Mouse (Mus musculus) cerebral cortex, adult 2 months (tissue): ENCODE results near the gene Msantd1.

Source experiments
- WGBS: fragments of 180-500 bp; shearing (Covaris S2); methylation state at CpG from one replicate; pipeline ENCODE4 v1.1.7; 2018; 5-methylcytosine and 5-hydroxymethylcytosine counted together

Msantd1 gene

DNA sequence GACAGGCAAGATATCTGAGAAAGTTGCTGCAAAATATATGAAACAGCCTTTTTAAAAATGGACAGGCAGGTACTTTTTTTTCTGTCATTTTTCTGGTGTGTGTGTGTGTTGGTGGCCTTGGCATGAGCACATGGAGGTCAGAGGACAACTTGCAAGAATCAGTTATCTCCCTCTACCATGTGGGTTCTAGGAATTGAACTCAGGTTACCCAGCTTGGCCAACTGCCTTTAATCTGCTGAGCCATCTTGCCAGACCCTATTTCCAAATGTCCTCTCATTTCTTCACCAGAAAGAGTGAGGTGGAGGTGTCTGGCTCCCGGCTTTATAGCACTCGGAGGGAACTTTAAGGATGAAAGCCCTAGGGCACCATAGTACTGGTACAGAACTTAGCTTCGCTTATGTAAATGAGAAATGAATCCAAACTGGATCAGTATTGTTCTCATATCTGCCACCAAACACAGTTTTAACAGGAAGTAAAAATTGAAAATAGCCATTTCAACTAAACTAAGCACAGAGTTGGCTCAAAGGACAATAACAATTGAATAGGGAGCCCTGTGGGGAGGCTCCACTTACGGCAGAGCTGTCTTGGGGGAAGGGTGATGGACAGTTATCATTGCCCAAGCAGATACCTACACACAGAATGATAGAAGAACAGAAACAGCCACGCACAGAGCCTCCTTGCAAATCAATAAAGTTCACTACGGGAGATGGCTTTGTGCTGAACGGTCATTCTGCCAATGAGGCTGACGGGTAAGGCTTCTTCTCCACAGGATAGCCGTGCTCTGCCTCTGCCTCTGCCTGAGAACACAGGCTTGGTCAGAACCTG lies 22.6 kb downstream of the Msantd1 start:
- WGBS = 81% methylated on average over 9 of the region's 9 CpGs

DNA sequence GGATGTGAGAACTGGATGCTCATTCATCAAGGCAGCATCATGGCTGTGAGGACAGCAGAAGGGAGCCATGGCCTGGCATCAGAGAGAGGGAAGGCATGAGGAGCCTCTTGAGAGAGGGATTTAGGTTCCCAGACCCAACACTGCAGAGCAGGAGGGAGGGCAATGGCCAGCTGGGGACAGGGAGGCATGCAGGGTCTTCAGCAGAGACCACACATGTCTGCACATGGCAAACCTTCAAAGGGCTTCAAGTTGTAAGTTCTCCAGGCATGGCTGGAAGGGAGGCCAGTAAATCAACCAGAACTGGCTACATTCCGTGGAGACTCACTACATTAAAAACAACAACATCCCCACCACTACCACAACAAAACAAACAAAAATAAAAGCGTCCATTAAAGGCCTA lies 23.3 kb downstream of the Msantd1 start:
- 70% methylated on average over 2 of the region's 2 CpGs for WGBS

DNA sequence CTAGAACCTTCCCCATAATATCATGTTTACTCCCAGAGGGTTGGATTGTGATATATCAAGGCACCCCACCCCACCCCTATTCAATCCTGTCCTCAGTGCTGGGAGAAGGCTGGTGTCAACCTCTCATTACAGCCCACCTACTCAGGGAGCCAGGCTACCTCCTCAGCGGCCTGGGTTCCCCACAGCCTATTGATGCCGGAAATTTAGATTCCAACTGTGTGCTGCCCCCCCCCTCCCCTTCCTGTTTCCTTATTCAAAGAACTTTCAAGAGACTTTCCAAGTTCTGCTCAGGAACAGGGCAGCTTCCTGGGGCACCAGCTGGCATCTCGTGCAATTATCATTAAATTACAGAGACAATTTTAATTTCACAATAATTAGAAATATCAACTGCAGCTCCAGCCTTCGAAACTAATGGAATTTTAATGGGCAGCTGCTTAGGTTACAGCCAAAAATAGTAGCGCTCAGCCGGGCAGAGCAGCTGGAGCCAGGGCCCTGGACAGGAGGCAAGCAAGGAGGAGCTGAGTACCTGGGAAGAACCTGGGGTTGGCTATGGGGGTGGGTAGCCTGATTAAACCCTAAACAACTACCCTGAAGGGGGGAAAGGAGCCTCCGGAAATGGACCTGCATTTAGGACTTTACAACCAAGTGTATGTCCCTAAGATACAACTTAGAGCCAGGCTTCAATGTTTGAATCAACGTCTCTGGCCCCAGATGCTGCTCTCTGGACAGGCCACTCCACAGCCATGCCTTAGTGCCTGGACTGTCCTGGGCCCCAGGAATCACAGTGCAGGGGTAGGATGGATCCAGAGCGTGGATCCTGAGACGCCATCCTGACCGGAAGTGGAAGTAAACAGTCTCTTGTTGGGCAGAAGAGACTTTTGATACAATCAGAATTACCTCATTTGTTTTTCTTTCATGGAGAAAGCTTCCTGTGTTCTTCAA lies 24.0 kb downstream of the Msantd1 start:
- 58% methylated on average over 11 of the region's 11 CpGs for WGBS

DNA sequence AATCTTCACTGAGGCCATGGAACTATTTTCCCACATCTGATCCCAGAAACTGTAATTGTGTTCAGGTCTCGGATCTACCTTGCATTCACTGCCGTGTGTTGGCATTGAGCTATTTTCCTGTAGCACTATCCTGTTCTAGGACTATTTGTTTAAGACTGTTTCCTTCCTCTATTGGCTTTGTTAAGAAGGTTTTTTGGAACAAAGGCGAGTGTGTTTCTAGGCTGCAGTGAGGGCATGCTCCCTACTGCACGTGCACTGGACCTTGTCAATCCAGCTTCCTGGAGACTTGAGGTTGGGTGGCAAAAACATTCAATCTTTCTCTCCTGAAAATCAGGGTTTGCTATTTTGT lies 24.6 kb downstream of the Msantd1 start:
- 63% methylated on average over 4 of the region's 4 CpGs for WGBS

DNA sequence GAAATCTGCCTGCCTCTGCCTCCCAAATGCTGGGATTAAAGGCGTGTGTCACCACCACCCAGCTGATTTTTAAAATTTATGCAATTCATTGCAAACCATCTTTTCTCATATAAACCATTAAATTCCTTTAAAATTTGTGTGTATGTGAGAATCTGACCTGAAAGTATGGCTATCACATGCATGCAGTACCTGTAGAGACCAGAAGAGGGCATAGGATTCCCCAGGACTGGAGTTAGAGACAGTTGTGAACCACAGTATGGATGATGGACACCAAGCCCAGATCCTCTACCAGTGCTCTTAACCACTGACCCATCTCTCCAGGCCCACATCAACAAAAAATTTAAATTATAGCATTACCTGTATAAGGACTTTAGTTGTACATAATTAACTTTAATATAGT lies 25.6 kb downstream of the Msantd1 start:
- 97% methylated on average over 1 of the region's 1 CpGs for WGBS

DNA sequence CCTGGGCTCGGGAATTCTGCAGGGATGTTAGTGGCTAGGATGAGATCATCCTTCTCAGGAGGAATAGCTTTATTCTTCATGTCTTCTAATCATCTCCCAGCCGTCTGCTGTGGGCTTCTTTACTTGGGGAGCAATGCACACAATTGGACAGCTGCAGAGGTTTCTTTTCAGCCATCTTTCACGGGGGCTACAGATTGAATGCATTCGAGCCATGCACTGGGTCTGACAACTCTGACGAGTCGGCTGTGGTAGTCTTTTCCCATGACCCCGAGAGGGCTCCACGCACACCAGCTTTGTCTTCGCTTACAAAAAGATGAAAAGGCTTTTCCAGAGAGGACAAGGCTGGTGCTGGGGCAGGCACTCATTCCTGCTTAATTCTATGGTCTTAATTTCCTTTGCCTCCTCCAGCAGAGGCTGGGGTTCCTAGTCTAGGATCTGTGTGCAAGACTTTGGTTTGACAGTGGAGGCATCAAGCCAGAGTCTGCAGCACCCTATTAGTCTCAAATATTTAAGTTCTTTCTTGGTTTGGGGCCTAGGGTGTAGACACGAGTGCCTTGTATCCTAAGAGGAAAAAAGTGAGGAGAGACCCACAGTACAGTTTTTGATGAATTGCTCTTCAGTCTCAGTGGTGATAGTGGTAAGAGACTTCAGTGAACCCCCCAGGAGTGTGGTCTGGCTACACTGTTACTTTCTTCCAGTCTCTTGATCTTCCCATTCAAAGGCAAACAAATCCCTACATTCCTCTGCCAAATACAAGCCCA lies 34.1 kb downstream of the Msantd1 start:
- WGBS = 58% methylated on average over 10 of the region's 10 CpGs

DNA sequence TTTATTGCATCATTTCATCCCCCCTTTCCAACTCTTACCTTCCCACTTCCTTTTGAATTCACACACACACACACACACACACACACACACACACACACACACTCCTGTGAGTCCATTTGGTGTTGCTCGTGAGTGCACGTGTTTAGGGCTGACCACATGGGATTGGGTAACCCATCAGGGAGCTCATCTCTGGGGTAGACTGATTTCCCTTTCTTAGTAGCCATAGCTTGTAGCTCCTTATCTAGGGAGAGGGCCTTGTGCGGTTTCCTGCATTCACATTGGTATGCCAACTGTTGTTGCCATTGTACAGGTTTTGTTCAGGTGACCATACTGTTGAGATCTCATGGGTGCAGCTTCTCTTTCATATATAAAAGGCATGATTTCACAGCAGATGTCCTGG lies 35.6 kb downstream of the Msantd1 start:
- 93% methylated on average over 3 of the region's 3 CpGs for WGBS

DNA sequence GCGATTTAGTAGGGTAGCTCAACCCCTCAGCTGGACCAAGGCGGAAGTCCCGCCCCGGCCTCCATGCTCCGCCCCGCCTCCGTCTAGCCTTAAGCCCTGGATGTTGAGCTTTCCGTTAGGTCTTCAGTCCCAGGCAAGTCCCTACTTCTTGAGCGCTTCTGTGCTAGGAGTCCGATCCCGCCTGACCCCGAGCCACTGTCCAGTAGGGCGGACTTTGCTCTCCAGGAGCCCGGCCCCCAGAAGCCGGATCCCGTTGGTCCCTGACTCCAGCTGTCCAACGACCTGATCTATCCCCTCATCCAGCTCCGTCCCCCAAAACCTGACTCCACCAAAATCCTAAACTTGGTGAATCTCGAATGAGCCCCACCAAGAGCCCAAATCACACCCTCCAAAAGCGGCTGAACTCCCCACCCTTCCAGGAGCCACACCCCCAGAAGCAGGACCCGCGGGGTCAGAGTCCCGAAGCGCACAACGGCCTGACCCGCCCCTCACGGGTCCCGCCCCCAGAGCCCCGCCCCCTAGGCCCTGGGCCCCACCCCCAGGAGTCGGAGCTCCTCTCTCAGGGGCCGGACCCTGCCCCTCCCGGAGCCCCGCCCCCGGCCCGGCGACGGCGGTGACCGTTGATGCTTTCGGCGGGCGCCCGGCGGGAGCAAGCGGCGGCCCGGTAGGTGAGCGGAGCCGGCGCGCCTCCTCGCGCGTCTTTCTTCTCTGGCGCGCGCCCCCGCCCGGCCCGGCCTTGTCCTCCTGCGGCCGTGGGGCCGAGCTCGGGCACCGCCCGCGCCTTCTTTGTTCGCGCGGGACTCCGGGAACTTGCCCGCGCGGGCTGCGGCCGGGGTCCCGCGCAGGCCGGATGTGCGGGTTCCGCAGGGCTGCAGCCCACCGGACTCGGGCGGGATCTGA lies 41.3 kb downstream of the Msantd1 start, which contains the start of gene Rgs12:
Rgs12 (plus strand) TSS at position 585 of the 900 bp plus-strand sequence.
- 2% methylated on average over 74 of the region's 84 CpGs for WGBS

DNA sequence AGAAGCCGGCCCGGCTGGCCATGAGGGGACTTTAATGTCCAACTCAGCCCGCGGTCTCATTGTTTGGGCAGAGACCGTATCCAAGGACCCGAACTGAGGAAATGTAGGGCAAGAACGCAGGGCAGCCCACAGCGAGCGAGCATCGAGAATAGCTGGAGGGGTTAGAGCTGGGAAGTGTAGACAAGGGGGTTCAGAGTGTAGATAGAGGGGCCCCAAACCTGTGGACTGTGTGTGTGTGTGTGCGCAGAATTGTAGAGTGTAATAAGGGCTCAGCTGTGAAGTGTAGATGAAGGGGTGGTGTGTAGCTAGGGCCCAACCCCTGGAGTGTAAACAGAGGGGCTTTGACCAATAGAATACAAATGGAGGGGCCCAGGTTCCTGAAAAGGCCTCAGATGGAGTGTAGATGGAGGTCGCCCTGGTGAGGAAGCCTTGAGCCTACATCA lies 42.0 kb downstream of the Msantd1 start:
- WGBS = 22% methylated on average over 12 of the region's 12 CpGs

DNA sequence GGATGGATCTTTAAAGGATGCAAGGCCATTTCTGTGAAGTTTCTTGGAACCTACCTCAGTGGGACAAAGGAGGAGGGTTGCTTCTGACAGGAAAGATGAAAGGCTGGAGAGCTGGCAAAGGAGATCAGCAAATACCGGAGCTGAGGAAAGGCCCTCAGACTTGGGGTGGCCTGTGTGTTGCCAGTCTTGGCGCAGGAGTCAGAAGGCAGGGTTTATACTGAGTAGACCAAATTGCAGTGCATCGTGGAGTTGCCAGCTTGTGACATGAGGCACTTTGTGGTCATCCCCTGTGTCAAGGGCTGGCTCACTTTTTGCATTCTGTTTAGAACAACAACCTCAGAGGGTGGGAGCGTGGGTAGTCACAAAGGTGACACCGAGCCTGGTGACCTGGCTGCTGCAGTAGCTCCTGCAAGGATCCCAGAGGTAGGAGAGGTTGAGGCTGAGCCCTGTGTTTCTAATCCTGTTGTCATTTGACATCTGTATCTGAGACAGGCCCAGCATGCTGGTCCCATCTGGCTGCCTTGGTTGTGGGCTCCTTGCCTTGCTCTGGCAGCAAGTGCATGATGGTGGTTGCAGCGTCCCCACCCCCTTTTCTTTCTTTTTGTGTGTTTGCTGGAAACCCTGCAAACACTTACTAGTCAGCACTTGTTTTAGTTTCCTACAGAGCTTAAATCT lies 42.8 kb downstream of the Msantd1 start:
- 74% methylated on average over 6 of the region's 6 CpGs for WGBS

DNA sequence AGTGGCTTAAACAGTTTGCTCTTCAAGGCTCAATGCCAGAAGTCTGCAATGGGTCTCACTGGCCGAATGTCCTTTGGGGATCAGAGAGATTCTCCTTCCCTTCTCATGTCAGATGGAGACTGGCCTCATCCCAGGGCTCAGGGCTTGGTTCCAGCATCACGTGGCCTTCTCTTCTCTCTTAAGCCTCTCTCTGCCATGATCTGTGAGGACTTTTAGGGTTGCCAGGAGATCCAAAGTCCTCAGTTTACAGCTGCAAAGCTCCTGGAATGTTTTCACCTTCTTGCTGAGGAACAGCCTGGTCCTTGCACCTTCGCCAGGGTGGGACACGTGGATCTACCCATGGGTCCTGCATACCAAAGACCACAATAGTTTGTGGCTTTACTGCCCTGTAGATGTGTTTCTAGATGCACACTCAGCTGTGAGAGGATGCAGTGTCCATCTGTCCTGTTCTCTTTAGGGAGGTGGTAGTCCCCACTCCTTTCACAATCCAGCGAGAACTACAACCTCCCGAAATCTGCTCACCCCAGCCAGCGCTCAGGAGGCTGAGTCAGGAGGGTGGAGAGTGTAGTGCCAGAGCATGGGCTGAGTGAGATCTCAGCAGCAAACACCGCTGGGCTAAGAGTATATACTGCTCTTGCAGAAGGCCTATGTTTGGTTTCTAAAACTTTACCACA lies 43.5 kb downstream of the Msantd1 start:
- 83% methylated on average over 8 of the region's 8 CpGs for WGBS

DNA sequence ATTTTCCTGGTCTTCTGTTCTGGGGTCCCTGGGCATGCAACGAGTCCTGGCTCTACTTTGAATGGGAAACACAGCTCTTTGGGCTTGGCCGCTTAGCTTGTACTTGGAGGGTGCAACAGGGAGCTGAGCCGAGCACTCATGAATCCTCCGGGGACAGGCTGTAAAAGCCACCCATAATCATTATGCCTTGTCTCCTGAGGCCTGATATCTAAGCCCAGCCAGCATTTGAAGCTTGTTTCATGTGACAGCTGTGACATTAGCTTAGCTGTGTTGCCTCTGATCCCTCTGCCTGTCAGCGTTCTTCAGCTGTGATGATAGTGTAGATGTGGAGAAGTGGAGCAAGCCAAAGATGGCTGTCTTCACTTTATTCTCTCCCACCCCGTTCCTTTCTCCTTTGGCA lies 46.7 kb downstream of the Msantd1 start:
- 74% methylated on average over 6 of the region's 6 CpGs for WGBS

DNA sequence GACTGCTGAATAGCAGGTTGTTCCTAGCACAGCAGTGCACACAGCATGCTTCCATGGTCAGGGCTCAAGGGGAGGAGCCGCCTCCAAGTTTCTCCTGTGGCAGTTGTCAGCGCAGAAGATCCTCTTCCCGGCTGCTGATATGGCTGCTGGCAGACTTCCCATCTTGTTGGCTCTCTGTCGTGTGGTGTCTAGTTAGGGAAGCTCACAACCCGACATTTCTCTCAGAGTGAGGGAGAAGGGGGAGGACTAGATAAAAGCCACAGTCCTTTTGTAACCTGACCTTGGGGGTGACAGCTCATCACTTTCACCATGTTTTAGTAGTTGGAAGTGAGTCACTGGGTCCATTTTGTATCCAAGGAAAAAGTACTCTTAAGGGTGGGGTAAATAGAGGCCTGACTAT lies 47.8 kb downstream of the Msantd1 start:
- WGBS = 37% methylated on average over 5 of the region's 5 CpGs

DNA sequence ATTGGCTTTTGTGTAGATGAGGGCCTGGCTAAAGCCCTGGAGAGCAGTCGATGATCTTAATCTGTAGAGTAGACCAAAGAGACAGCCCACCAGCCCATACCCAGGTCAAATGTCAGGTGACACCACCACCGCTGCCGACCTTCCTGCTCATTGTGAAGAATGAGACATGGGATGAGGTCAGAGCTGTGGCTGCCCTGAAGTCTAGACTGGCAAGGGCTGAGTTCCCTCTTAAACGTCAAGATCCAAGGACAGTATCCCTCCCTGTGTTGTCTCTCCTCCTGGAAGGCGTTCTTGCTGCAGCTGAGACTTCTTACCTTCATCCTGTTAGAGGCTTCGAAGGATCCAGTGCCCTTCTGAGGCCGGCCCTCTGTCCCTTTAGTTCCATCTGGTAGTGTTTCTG lies 48.3 kb downstream of the Msantd1 start:
- WGBS = 91% methylated on average over 7 of the region's 7 CpGs

DNA sequence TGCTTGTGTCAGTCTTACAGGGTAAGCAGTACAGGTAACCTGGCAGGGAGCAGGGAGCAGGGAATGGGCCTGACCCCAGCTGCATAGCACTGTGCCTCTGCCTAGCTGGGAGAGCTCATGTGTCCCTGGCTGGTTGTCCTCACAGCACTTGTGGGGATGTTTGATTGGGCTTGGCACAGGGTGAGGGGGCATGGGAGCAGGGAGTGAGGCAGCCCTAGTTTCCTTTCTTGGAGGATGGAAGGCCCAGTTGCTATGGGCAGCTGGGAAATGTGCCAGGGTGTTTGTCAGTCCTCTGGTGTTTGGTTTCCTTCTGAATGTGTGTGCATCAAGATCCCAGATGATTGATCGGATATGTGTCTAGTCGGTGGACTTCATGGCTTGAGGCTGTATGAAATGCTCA lies 49.2 kb downstream of the Msantd1 start:
- WGBS = 44% methylated on average over 2 of the region's 2 CpGs

DNA sequence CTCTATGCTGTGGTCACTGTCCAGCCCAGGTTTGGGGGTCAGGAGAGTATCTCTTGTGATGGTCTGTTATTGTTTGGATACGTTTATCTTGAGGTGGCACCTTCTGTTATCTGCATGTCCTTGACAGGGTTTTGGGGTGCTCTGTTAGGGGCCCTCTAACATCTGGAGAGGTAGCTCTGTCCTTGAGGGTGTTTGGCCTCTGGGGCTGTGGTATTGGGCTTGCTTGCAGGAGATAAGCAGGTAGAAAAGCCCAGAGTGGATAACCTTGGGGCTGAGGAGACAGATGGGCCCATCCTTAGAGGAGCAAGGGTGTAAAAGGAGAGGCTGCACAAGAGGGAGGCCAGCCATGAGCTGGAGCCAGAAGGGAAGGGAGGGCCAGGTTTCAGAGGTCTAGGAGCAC lies 52.2 kb downstream of the Msantd1 start:
- WGBS = 94% methylated on average over 1 of the region's 1 CpGs

DNA sequence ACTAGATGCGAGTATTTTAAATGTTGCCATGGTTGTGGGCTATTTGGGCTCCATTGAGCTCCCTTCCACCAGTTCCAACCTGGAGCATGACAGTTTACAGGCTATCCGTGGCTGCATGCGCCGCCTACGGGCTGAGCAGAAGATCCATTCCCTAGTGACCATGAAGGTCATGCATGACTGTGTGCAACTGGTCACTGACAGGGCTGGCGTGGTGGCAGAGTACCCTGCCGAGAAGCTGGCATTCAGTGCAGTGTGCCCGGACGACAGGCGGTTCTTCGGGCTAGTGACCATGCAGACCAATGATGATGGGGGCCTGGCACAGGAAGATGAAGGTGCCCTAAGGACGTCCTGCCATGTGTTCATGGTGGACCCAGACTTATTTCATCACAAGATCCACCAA lies 57.7 kb downstream of the Msantd1 start:
- WGBS = 95% methylated on average over 12 of the region's 12 CpGs

DNA sequence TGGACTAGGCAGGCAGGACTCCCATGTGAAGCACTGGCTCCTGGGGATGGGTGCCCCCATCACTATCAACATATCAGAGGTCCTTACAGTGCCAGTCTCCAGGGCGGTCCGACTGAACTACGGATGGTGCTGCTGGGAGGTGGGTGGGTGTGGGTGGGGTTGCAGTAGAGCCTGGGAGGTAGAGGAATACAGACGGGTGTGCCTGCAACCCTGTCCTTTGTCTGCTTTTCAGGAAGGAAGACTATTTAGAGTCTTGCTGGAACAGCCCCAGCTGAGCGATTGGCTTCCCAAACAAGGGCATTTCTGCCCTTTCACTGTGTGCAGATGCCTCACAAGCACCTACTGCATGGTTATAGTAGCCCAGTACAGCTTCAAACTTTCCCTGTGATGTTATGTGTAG lies 60.6 kb downstream of the Msantd1 start:
- 66% methylated on average over 5 of the region's 5 CpGs for WGBS

DNA sequence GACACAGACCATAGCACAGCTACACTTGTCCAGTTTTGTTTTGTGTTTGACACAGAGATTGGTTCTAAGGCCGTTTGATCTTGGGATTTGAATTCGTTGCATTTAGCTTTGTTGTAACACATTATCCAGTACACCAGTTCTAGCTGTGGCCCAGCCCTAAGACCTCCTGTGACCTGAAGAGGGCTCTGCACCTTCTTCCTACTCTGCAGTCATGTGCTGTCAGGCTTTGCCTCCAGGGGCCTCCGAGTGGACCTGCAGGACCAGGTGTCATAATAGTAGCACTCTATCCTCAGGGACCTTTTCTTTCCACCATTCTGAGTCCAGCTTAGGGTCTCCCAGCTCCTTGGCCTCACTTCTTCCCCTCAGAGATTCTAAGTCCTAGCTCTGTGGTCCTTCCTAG lies 64.7 kb downstream of the Msantd1 start:
- 89% methylated on average over 3 of the region's 3 CpGs for WGBS
